Mouse (Mus musculus) right cerebral cortex, adult 18-20 months (tissue): Measurements from ENCODE around the gene Ms4a18.
A peak's percentile ranks its signal among the peaks of the same experiment; 100 is the strongest.

Experiments used
- DNase-seq: peaks from one replicate; pipeline ENCODE4 v3.0.0; 2022; ENCODE audit warnings: mixed read lengths

Gene Ms4a18

GRCm38 (mm10) chr19:10980210-10980609 is 37.6 kb downstream of the Ms4a18 start:
- no peak for DNase-seq

GRCm38 (mm10) chr19:10979184-10980168 is 38.4 kb downstream of the Ms4a18 start:
- DNase-seq, result peak; percentile 68

GRCm38 (mm10) chr19:10976318-10976717 is 41.5 kb downstream of the Ms4a18 start:
- no peak for DNase-seq

- no peak for DNase-seq
Observed at GRCm38 (mm10) chr19:10975187-10975586, 42.6 kb downstream of the Ms4a18 start.

- DNase-seq, result no peak
Observed at GRCm38 (mm10) chr19:10974238-10974865, 43.5 kb downstream of the Ms4a18 start, which contains the start of gene Ms4a10. Ms4a10 (minus strand) TSS chr19:10974670.

GRCm38 (mm10) chr19:10973187-10973586 is 44.6 kb downstream of the Ms4a18 start:
- no peak for DNase-seq

GRCm38 (mm10) chr19:10972660-10973059 is 45.2 kb downstream of the Ms4a18 start:
- DNase-seq, result no peak

- no peak for DNase-seq
Observed at GRCm38 (mm10) chr19:10970457-10970856, 47.4 kb downstream of the Ms4a18 start.

- no peak for DNase-seq
Observed at GRCm38 (mm10) chr19:10968578-10968977, 49.3 kb downstream of the Ms4a18 start.

- no peak for DNase-seq
Observed at GRCm38 (mm10) chr19:10965721-10966120, 52.1 kb downstream of the Ms4a18 start.

- DNase-seq, result no peak
Observed at GRCm38 (mm10) chr19:10959978-10960346, 57.9 kb downstream of the Ms4a18 start.

- peak; percentile 49 for DNase-seq
Observed at GRCm38 (mm10) chr19:10959085-10959977, 58.5 kb downstream of the Ms4a18 start.

- DNase-seq, result peak; percentile 49
Observed at GRCm38 (mm10) chr19:10952021-10952939, 65.6 kb downstream of the Ms4a18 start.

GRCm38 (mm10) chr19:10949558-10949957 is 68.3 kb downstream of the Ms4a18 start:
- no peak for DNase-seq

- peak; percentile 97 for DNase-seq
Observed at GRCm38 (mm10) chr19:10949112-10949511, 68.7 kb downstream of the Ms4a18 start, which contains the start of gene Ccdc86. Ccdc86 (minus strand) TSS chr19:10949266.

GRCm38 (mm10) chr19:10948416-10948815 is 69.4 kb downstream of the Ms4a18 start:
- no peak for DNase-seq

- no peak for DNase-seq
Observed at GRCm38 (mm10) chr19:10947219-10947618, 70.6 kb downstream of the Ms4a18 start.
